Mouse (Mus musculus): ENCODE measurements at regions not wholly inside any gene's neighbourhood (a gene's known extent, or its start where the extent isn't known, plus 50 kb on each side); places are given as distances from the start of the nearest gene placed in this dataset.

DNA sequence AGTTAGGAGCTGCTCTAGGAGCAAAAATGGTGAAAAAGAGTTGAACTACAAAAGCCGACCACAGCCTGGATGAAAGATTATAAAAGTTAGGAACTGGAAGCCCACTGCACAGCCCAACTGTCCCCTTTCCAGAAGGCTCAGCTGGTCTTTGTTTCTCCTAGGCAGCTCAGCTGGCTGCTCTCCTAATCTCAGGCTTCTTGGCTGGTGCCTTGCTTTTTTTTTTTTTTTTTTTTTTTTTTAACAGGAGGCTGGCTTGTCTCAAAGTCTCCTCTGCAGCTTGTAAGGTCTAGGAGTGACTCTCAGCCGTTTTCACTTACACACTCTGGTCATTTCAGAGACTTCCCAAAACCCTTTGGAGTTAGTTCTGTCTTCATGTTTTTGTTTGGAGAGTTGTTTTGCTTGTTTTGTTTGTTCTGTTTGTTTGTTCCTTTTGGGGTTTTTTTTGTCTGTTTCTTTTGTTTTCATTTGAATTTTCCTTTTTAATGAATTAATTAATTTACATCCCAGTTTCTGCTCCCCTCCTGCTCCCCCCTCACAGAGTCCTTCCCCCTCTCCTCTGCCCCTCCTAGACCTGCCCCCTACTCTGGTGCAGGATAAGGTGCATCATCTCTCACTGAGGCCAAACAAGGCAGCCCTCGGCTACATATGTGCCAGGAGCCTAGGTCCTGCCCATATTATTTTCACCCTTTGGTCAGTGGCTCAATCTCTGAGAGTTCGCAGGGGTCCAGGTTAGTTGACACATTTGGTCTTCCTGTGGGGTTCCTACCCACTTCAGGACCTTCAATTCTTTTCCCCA, 225.6 kb upstream of the Gm11146 start:
- H3K36me3 ChIP-seq (ENCODE audit: insufficient read depth, low read length), result no peaks in the 10 kb centered on the region
- H3K4me3 ChIP-seq (replicated peaks; ENCODE audit: low read length), result no peak overlapping the region
- TF ChIP-seq CTCF (conservative IDR thresholded peaks at IDR 0.05; ENCODE audit: low read length), result no peak
- no peaks in the 10 kb centered on the region for H3K4me1 ChIP-seq (replicated peaks; ENCODE audit: low read depth, low read length)
- no peaks in the 10 kb centered on the region for H3K9me3 ChIP-seq (ENCODE audit: low read length)
- H3K27me3 ChIP-seq (ENCODE audit: insufficient read depth, low read length), result no peaks in the 10 kb centered on the region

DNA sequence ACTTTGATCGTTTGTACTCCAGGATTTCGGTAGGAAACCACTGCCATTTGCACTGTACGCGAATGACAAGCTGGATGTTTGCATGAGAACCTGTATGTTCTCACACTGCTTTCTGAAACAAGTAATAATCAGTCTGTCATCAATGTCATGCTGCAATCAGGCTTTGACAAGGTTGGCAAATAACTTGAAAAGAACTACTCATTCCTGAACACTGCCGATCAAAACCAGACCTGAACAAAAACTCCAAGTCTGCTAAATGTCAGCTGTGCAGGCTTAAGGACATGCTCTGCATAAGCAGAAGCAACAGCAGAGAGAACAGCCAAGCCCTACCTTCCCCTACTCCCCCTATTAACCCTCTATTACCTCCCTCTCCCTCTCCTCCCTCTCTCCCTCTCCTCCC, 197.8 kb upstream of the Gm11146 start:
- H3K4me1 ChIP-seq (replicated peaks; ENCODE audit: low read depth, low read length), result no peaks in the 10 kb centered on the region
- no peak overlapping the region for H3K4me3 ChIP-seq (replicated peaks; ENCODE audit: low read length)
- H3K27me3 ChIP-seq (ENCODE audit: insufficient read depth, low read length), result no peaks in the 10 kb centered on the region
- TF ChIP-seq CTCF (conservative IDR thresholded peaks at IDR 0.05; ENCODE audit: low read length), result no peak
- TF ChIP-seq NANOG (IDR thresholded peaks at IDR 0.05; ENCODE audit: borderline replicate concordance, low read length), result no peak
- no peak for TF ChIP-seq POU5F1 (IDR thresholded peaks at IDR 0.05; ENCODE audit: borderline replicate concordance, low read length)
- no peaks in the 10 kb centered on the region for H3K9me3 ChIP-seq (ENCODE audit: low read length)
- H3K36me3 ChIP-seq (ENCODE audit: insufficient read depth, low read length), result no peaks in the 10 kb centered on the region

DNA sequence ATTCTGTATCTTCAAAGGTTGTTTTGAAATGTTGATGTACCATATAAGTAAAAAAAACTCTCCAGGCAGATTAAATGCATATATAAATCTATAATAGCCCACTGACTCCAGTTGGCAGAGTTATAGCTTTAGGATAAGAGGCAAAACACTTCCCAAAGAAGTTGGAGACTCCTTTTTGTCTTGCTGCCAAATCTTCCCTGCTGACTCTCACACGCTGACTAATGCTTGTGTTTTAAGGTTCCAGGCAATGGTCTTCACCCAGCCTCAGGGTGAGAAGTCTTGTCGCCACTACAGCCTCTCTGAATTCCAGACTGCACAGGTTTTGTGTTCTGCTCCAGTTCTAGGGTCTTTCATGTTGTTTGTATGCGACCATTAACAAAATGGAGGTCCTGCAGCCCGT, 195.0 kb upstream of the Gm11146 start:
- H3K4me3 ChIP-seq (replicated peaks; ENCODE audit: low read length), result no peak overlapping the region
- H3K4me1 ChIP-seq (replicated peaks; ENCODE audit: low read depth, low read length), result no peaks in the 10 kb centered on the region
- H3K36me3 ChIP-seq (ENCODE audit: insufficient read depth, low read length), result no peaks in the 10 kb centered on the region
- TF ChIP-seq CTCF (conservative IDR thresholded peaks at IDR 0.05; ENCODE audit: low read length), result no peak
- TF ChIP-seq POU5F1 (IDR thresholded peaks at IDR 0.05; ENCODE audit: borderline replicate concordance, low read length), result no peak
- no peak for TF ChIP-seq NANOG (IDR thresholded peaks at IDR 0.05; ENCODE audit: borderline replicate concordance, low read length)
- no peaks in the 10 kb centered on the region for H3K27me3 ChIP-seq (ENCODE audit: insufficient read depth, low read length)
- no peaks in the 10 kb centered on the region for H3K9me3 ChIP-seq (ENCODE audit: low read length)

DNA sequence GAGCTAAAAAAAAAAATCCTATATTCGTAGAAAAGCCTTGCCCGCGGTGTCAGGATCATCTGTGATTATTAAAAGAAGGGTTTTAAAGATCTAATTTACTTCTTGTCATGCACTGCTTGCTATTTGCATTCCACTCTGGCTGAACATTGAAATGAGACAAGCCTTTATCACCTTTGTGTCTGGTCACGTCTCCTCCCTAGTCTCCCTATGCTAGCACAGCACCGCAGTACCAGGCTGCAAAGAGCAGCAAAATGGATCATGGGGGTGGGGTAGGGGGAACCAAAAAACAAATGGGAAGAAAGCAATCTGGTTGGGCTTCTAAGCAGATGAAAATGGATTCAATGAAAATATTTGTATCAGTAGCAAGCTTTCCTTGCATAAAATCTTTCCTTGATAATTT, 187.8 kb upstream of the Gm11146 start:
- Histone ChIP-seq H3K4me1 (replicated peaks; ENCODE audit: low read depth, low read length) (no peaks in the 10 kb centered on the region), H3K4me3 (replicated peaks; ENCODE audit: low read length) (no peak overlapping the region), H3K9me3 (ENCODE audit: low read length) (no peaks in the 10 kb centered on the region), H3K27me3 (ENCODE audit: insufficient read depth, low read length) (no peaks in the 10 kb centered on the region), H3K36me3 (ENCODE audit: insufficient read depth, low read length) (no peaks in the 10 kb centered on the region)
- TF ChIP-seq POU5F1 (IDR thresholded peaks at IDR 0.05; ENCODE audit: borderline replicate concordance, low read length) (no peak), CTCF (conservative IDR thresholded peaks at IDR 0.05; ENCODE audit: low read length) (no peak), NANOG (IDR thresholded peaks at IDR 0.05; ENCODE audit: borderline replicate concordance, low read length) (no peak)

DNA sequence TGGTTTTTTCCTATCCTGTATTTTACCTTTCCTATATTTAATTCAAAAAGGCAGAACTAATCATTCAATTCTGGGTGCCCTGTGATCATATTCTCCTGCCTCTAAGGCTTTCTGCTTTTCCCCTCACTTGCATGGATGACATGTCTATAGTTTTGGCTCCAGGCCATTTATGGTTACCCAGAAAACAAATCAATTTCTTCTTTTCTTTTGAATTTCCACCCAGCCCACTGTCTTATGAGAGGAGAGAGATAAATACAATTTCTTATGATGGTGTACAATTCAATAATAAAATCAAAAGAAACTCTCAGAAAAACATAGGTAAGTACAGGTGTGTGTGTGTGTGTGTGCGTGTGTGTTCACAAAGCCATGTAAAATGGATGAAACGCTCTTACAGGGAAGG, 187.3 kb upstream of the Gm11146 start:
- H3K27me3 ChIP-seq (ENCODE audit: insufficient read depth, low read length), result no peaks in the 10 kb centered on the region
- no peaks in the 10 kb centered on the region for H3K36me3 ChIP-seq (ENCODE audit: insufficient read depth, low read length)
- H3K9me3 ChIP-seq (ENCODE audit: low read length), result no peaks in the 10 kb centered on the region
- TF ChIP-seq CTCF (conservative IDR thresholded peaks at IDR 0.05; ENCODE audit: low read length) (no peak), POU5F1 (IDR thresholded peaks at IDR 0.05; ENCODE audit: borderline replicate concordance, low read length) (no peak), NANOG (IDR thresholded peaks at IDR 0.05; ENCODE audit: borderline replicate concordance, low read length) (no peak)
- H3K4me3 ChIP-seq (replicated peaks; ENCODE audit: low read length), result no peak overlapping the region
- no peaks in the 10 kb centered on the region for H3K4me1 ChIP-seq (replicated peaks; ENCODE audit: low read depth, low read length)

DNA sequence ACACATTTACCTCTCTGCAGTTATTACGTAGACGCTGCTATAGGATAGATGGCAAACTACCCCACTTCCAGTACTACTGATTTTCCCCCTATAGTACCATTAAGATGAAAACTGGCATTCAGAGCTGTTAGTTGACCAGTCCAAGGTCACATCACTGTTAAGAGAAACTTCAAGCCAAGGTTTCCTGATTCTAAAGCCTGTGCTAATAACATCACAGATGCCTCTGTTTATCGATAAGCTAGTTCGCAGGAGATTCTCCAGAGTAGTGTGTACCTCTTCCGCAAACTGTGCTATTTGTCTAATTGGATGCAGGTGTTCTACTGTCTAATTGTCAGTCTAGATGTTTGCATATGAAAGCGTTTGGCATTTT, 186.9 kb upstream of the Gm11146 start:
- Histone ChIP-seq H3K4me1 (replicated peaks; ENCODE audit: low read depth, low read length) (no peaks in the 10 kb centered on the region), H3K36me3 (ENCODE audit: insufficient read depth, low read length) (no peaks in the 10 kb centered on the region), H3K27me3 (ENCODE audit: insufficient read depth, low read length) (no peaks in the 10 kb centered on the region), H3K9me3 (ENCODE audit: low read length) (no peaks in the 10 kb centered on the region), H3K4me3 (replicated peaks; ENCODE audit: low read length) (no peak overlapping the region)
- no peak for TF ChIP-seq CTCF (conservative IDR thresholded peaks at IDR 0.05; ENCODE audit: low read length)
- no peak for TF ChIP-seq NANOG (IDR thresholded peaks at IDR 0.05; ENCODE audit: borderline replicate concordance, low read length)
- TF ChIP-seq POU5F1 (IDR thresholded peaks at IDR 0.05; ENCODE audit: borderline replicate concordance, low read length), result no peak

DNA sequence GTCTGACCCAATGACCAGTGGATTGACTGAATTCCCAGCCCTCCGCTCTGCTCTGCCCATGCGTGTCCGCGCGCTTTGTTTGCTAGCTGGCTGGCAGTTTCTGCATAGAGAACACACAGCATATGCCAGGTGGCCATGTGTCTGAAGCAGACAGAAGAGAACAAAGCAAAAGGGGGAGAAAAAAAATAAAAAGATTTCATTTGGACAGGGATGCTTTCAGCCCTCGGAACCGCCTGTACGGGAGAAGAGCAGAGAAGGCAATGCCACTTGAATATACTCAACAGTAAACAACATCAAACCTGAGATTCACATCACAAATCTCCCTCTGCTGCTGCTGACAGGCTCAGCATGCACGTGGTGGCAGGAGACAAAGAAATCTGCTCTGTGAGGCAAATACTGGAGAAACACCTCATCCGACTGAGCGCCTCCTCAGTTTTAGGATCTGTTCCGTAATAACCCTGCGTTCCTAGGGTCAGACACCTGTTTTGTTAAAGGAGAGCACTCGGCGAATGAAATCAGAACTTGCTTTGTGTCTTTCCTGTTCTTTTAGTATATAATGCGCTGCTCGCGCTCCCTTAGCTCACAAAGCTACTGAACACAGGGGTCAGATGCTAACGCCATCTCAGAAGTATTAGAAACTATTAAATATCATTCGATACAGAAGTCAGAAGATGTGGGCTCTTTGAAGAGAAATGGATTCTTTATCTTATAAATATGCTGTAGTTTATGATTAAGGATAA, 186.3 kb upstream of the Gm11146 start:
- no peaks in the 10 kb centered on the region for H3K4me1 ChIP-seq (replicated peaks; ENCODE audit: low read depth, low read length)
- H3K9me3 ChIP-seq (ENCODE audit: low read length), result no peaks in the 10 kb centered on the region
- no peak for TF ChIP-seq POU5F1 (IDR thresholded peaks at IDR 0.05; ENCODE audit: borderline replicate concordance, low read length)
- TF ChIP-seq NANOG (IDR thresholded peaks at IDR 0.05; ENCODE audit: borderline replicate concordance, low read length), result no peak
- TF ChIP-seq CTCF (conservative IDR thresholded peaks at IDR 0.05; ENCODE audit: low read length), result no peak
- no peaks in the 10 kb centered on the region for H3K36me3 ChIP-seq (ENCODE audit: insufficient read depth, low read length)
- no peak overlapping the region for H3K4me3 ChIP-seq (replicated peaks; ENCODE audit: low read length)
- H3K27me3 ChIP-seq (ENCODE audit: insufficient read depth, low read length), result no peaks in the 10 kb centered on the region

DNA sequence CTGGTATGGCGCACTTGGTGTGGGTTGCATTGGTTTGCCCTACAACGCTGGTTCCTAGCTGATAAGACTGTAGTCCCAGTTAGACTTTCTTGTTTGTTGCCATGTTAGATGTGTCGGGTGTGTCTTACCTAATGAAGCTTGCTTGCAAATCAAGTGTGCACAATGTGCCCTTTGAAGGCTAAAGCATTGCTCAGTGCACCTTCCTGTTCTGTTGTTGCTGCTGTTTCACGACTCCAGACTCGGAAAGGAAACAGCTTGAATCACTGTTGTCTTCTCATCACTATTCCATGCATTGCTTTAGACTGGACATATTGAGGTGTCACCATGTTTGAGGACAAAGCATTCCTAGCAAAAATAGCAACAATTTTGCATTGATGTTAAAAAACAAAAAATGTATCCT, 185.1 kb upstream of the Gm11146 start:
- TF ChIP-seq CTCF (conservative IDR thresholded peaks at IDR 0.05; ENCODE audit: low read length) (no peak), POU5F1 (IDR thresholded peaks at IDR 0.05; ENCODE audit: borderline replicate concordance, low read length) (no peak), NANOG (IDR thresholded peaks at IDR 0.05; ENCODE audit: borderline replicate concordance, low read length) (no peak)

More for the DNA sequence above, 185.1 kb upstream of the Gm11146 start:
- Histone ChIP-seq H3K9me3 (ENCODE audit: low read length) (no peaks in the 10 kb centered on the region), H3K36me3 (ENCODE audit: insufficient read depth, low read length) (no peaks in the 10 kb centered on the region), H3K4me1 (replicated peaks; ENCODE audit: low read depth, low read length) (no peaks in the 10 kb centered on the region), H3K4me3 (replicated peaks; ENCODE audit: low read length) (no peak overlapping the region), H3K27me3 (ENCODE audit: insufficient read depth, low read length) (no peaks in the 10 kb centered on the region)

All from E14TG2a.4 (cell line).